Mouse (Mus musculus) liver, adult 2 months (tissue): Measurements from ENCODE around the gene Col25a1.

ENCODE experiments used
- CTCF ChIP-seq: fragments of 200-500 bp; IDR thresholded peaks from 2 replicates; pipeline ENCODE4 v1.5.1; 2011; ENCODE audit warnings: low read depth, low read length, control low read depth
- POLR2A ChIP-seq: fragments of 200-500 bp; IDR thresholded peaks from 2 replicates; pipeline ENCODE4 v1.6.1; 2011; ENCODE audit warnings: low read length, control low read depth; ENCODE audit not compliant: insufficient read depth; ENCODE audit errors: extremely low read depth

GRCm38 (mm10) chr3:130430052-130430451, 298.8 kb downstream of the Col25a1 start:
- no peak for TF ChIP-seq CTCF
- TF ChIP-seq POLR2A = no peak
